Mouse (Mus musculus): ENCODE results near the gene Olfr1359. TPM values are rescaled to one million over a fixed set of nuclear protein-coding genes. Genes with fewer than 3 reads are reported as not detected.
"Not testable (repeated sequence)": the region's sequence is repeated elsewhere in the genome, so short reads cannot be mapped to it uniquely, and the experiment has no call there.

The Olfr1359 gene
- total RNA-seq (2021): not detected
- long read RNA-seq: 0 reads

- DNase-seq (ENCODE audit: low spot score in 2 of 2): no peak
Measured at GRCm38 (mm10) chr13:21697811-21698210, at the start of gene Olfr1359. Gene Olfr1359 (plus strand): TSS chr13:21698111.

- no peak for DNase-seq (ENCODE audit: low spot score in 2 of 2)
Measured at GRCm38 (mm10) chr13:21663286-21663685, 34.6 kb upstream of the Olfr1359 start, which contains the start of gene Olfr1361. Gene Olfr1361 (minus strand): TSS chr13:21663386.

- DNase-seq (ENCODE audit: low spot score in 2 of 2): no peak
Measured at GRCm38 (mm10) chr13:21677305-21677704, 20.6 kb upstream of the Olfr1359 start, which contains the start of gene Olfr1360. Gene Olfr1360 (minus strand): TSS chr13:21677405.

GRCm38 (mm10) chr13:21706669-21707068, 8.8 kb downstream of the Olfr1359 start:
- no peak for DNase-seq (ENCODE audit: low spot score in 2 of 2)

GRCm38 (mm10) chr13:21710031-21710711, 12.3 kb downstream of the Olfr1359 start:
- DNase-seq (ENCODE audit: low spot score in 2 of 2): peak; percentile 92 to 93

- DNase-seq (ENCODE audit: low spot score in 2 of 2): peak; percentile 82 to 86
Measured at GRCm38 (mm10) chr13:21710821-21711525, 13.1 kb downstream of the Olfr1359 start.

- no peak for DNase-seq (ENCODE audit: low spot score in 2 of 2)
Measured at GRCm38 (mm10) chr13:21711698-21712097, 13.8 kb downstream of the Olfr1359 start.

GRCm38 (mm10) chr13:21714725-21715124, 16.8 kb downstream of the Olfr1359 start:
- DNase-seq (ENCODE audit: low spot score in 2 of 2): peak; percentile 68 to 70

- peak; percentile 15 to 27 for DNase-seq (ENCODE audit: low spot score in 2 of 2)
Measured at GRCm38 (mm10) chr13:21715131-21715863, 17.4 kb downstream of the Olfr1359 start.

GRCm38 (mm10) chr13:21715864-21716539, 18.1 kb downstream of the Olfr1359 start, which contains the start of the genes Hist1h2bl and Hist1h2ai:
Gene Hist1h2bl (minus strand): TSS chr13:21716143.
Gene Hist1h2ai (plus strand): TSS chr13:21716422.
- DNase-seq (ENCODE audit: low spot score in 2 of 2): peak; percentile 65 to 78

- DNase-seq (ENCODE audit: low spot score in 2 of 2): peak; percentile 9 to 21
Measured at GRCm38 (mm10) chr13:21716540-21717391, 18.9 kb downstream of the Olfr1359 start.

GRCm38 (mm10) chr13:21717397-21718357, 19.8 kb downstream of the Olfr1359 start, which contains the start of gene Hist1h3h:
Gene Hist1h3h (plus strand): TSS chr13:21717659.
- DNase-seq (ENCODE audit: low spot score in 2 of 2): peak; percentile 79 to 84

- DNase-seq (ENCODE audit: low spot score in 2 of 2): no peak
Measured at GRCm38 (mm10) chr13:21718381-21719080, 20.6 kb downstream of the Olfr1359 start.

GRCm38 (mm10) chr13:21721107-21721756, 23.3 kb downstream of the Olfr1359 start:
- DNase-seq (ENCODE audit: low spot score in 2 of 2): not testable (repeated sequence)

GRCm38 (mm10) chr13:21721757-21722372, 24.0 kb downstream of the Olfr1359 start, which contains the start of gene Hist1h2bm:
Gene Hist1h2bm (plus strand): TSS chr13:21722044.
- peak; percentile 42 to 62 for DNase-seq (ENCODE audit: low spot score in 2 of 2)

GRCm38 (mm10) chr13:21722373-21722925, 24.5 kb downstream of the Olfr1359 start:
- DNase-seq (ENCODE audit: low spot score in 2 of 2): no peak

Data from layer of hippocampus, postnatal 10 days (tissue).